Mouse (Mus musculus): ENCODE results near the gene Tut4. TPM values are rescaled to one million over a fixed set of nuclear protein-coding genes. Genes with fewer than 3 reads are reported as not detected.
A peak's percentile ranks its signal among the peaks of the same experiment; 100 is the strongest.

Gene Tut4
- total RNA-seq, 1 experiment, result 32.8 TPM

- DNase-seq (ENCODE audit: low read depth, low spot score), result peak; percentile 98
- Histone ChIP-seq H3K27ac (ENCODE audit: insufficient read depth, low read depth, low read length, poor library complexity, severe bottlenecking) (peak within 1 kb of the TSS; percentile 80), H3K4me3 (ENCODE audit: insufficient read depth in 1 of 2, low read depth in 1 of 2, low read length in 2 of 2, poor library complexity in 1 of 2, severe bottlenecking in 1 of 2) (peak within 1 kb of the TSS; percentile 85 to 94), H3K36me3 (ENCODE audit: control insufficient read depth, insufficient read depth, low read length, poor library complexity, severe bottlenecking) (peaks cover 7% of the 10 kb centered on the region), H3K4me1 (ENCODE audit: control insufficient read depth in 2 of 2, insufficient read depth in 2 of 2, low read length in 2 of 2, poor library complexity in 1 of 2) (peaks cover 2% of the 10 kb centered on the region in 2 experiments; a peak in 1 of 4 replicates), H3K9ac (ENCODE audit: insufficient read depth, low read depth, low read length, poor library complexity, severe bottlenecking) (peak within 1 kb of the TSS; percentile 96), H3K9me3 (ENCODE audit: control insufficient read depth, insufficient read depth, low read depth, low read length) (no peaks in the 10 kb centered on the region)
- peak; percentile 15; the same call in 1 of the 2 replicates for TF ChIP-seq CHD2 (IDR thresholded peaks at IDR 0.05; ENCODE audit: low read depth, low read length)
- TF ChIP-seq MAFK (IDR thresholded peaks at IDR 0.05; ENCODE audit: insufficient read depth, low read depth, low read length), result no peak
- peak; percentile 14; the same call in 1 of the 2 replicates for TF ChIP-seq HCFC1 (IDR thresholded peaks at IDR 0.05; ENCODE audit: borderline replicate concordance, insufficient read depth, low read length)
- TF ChIP-seq ZNF384 (IDR thresholded peaks at IDR 0.05; ENCODE audit: low read depth, low read length), result peak; percentile 82
- in situ Hi-C loops (cut with MboI; ENCODE audit: low sequenced_read_pairs in 2 of 2, unreplicated experiment in 2 of 2), result no loop called here
Measured at GRCm38 (mm10) chr4:108578840-108579742, 119.9 kb downstream of the Tut4 start, which contains the start of the genes Prpf38a and Orc1. Prpf38a (minus strand) TSS chr4:108579336. Orc1 (plus strand) TSS chr4:108579423.

DNA sequence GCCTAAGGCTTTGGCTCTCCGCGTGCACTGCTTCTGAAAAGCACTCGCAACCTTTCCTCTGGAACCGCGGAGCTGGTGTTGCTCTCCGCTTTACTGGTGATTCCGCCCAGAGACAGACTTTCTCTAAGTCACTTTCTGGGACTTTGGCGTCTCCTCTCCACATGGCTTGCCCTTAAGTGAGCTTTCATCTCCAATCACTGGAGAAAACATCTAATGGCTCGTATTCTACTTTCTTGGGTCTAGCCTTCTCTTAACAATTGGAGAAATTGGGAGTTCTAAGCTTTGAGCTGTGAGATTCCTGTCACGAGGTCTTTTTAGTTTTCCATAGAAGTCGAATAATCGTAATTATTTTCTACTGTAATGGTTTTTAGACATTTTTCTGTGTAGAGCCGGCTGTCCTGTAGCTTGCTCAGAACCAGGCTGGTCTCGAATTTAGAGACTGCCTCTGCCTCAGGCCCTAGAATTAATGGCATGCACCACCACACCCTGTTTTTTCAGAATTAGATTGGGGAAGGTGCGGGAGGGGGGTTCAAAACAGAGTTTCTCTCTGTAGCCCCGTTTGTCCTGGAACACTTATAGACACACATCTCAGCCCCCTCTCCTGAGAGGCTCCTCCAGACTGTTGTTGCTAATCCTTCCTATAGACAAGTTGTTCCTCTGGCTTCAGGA is 120.7 kb downstream of the Tut4 start:
- Histone ChIP-seq H3K36me3 (ENCODE audit: control insufficient read depth, insufficient read depth, low read length, poor library complexity, severe bottlenecking) (peaks cover 7% of the 10 kb centered on the region), H3K9me3 (ENCODE audit: control insufficient read depth, insufficient read depth, low read depth, low read length) (no peaks in the 10 kb centered on the region), H3K4me3 (ENCODE audit: insufficient read depth in 1 of 2, low read depth in 1 of 2, low read length in 2 of 2, poor library complexity in 1 of 2, severe bottlenecking in 1 of 2) (peak overlapping the region; percentile 85 to 94), H3K4me1 (ENCODE audit: control insufficient read depth in 2 of 2, insufficient read depth in 2 of 2, low read length in 2 of 2, poor library complexity in 1 of 2) (peaks cover 2% of the 10 kb centered on the region in 2 experiments; a peak in 1 of 4 replicates), H3K27ac (ENCODE audit: insufficient read depth, low read depth, low read length, poor library complexity, severe bottlenecking) (peak overlapping the region; percentile 73), H3K9ac (ENCODE audit: insufficient read depth, low read depth, low read length, poor library complexity, severe bottlenecking) (peak overlapping the region; percentile 89)
- TF ChIP-seq ZNF384 (IDR thresholded peaks at IDR 0.05; ENCODE audit: low read depth, low read length) (0 out of 2 replicates have a peak, but pooled peaks have one; percentile 30), ZC3H11A (IDR thresholded peaks at IDR 0.05; ENCODE audit: borderline replicate concordance, low read depth, low read length) (no peak), HCFC1 (IDR thresholded peaks at IDR 0.05; ENCODE audit: borderline replicate concordance, insufficient read depth, low read length) (no peak)
- DNase-seq (ENCODE audit: low read depth, low spot score), result no peak
- in situ Hi-C loops (cut with MboI; ENCODE audit: low sequenced_read_pairs in 2 of 2, unreplicated experiment in 2 of 2), result no loop called here

DNA sequence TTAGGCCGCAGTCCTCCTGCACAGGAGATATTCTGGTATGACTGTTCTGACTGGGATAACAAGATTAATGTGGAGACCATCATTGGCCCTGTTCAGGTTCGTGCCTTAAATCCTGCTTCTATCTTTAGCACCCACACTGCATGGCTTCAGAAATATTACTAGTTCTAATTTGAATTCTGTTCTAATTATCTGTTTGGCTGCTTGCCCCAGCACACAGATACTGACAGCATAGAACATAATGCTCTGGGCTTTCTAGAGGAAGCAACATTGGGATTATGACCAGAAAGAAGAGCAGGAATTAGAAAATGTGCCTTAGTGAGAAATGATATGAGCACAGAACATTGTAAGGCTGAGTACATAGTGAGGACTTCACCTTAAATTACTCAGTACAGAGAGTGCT is 134.2 kb downstream of the Tut4 start:
- H3K27ac ChIP-seq (ENCODE audit: insufficient read depth, low read depth, low read length, poor library complexity, severe bottlenecking), result no peak overlapping the region
- DNase-seq (ENCODE audit: low read depth, low spot score), result no peak
- TF ChIP-seq HCFC1 (IDR thresholded peaks at IDR 0.05; ENCODE audit: borderline replicate concordance, insufficient read depth, low read length), result no peak
- no peak for TF ChIP-seq ZNF384 (IDR thresholded peaks at IDR 0.05; ENCODE audit: low read depth, low read length)
- TF ChIP-seq CHD2 (IDR thresholded peaks at IDR 0.05; ENCODE audit: low read depth, low read length), result no peak
- TF ChIP-seq MAFK (IDR thresholded peaks at IDR 0.05; ENCODE audit: insufficient read depth, low read depth, low read length), result no peak
- TF ChIP-seq ZC3H11A (IDR thresholded peaks at IDR 0.05; ENCODE audit: borderline replicate concordance, low read depth, low read length), result no peak
- H3K9ac ChIP-seq (ENCODE audit: insufficient read depth, low read depth, low read length, poor library complexity, severe bottlenecking), result no peak overlapping the region
- in situ Hi-C loops (cut with MboI; ENCODE audit: low sequenced_read_pairs in 2 of 2, unreplicated experiment in 2 of 2), result no loop called here
- no peaks in the 10 kb centered on the region for H3K9me3 ChIP-seq (ENCODE audit: control insufficient read depth, insufficient read depth, low read depth, low read length)
- H3K36me3 ChIP-seq (ENCODE audit: control insufficient read depth, insufficient read depth, low read length, poor library complexity, severe bottlenecking), result peaks cover 22% of the 10 kb centered on the region
- H3K4me1 ChIP-seq (ENCODE audit: control insufficient read depth in 2 of 2, insufficient read depth in 2 of 2, low read length in 2 of 2, poor library complexity in 1 of 2), result 0 out of 4 replicates have a peak, but pooled peaks cover 2% of the 10 kb centered on the region in 2 experiments
- H3K4me3 ChIP-seq (ENCODE audit: insufficient read depth in 1 of 2, low read depth in 1 of 2, low read length in 2 of 2, poor library complexity in 1 of 2, severe bottlenecking in 1 of 2), result no peak overlapping the region

DNA sequence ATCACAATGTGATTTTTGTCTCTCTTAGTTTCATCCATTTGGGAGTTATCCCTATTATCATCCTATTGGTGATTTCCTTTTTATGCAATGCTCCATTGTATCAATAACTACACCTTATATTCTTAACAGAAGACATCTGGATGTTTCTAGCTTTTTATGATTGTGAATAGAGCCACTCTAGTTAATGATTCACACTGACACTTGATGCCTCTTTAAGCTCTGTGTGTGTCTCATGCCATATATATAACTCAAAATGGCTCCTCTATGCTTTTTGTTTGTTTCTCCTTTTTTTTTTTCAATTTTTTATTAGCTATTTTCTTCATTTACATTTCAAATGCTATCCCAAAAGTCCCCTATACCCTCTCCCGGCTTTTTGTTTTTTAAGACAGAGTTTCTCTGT is 136.6 kb downstream of the Tut4 start:
- in situ Hi-C loops (cut with MboI; ENCODE audit: low sequenced_read_pairs in 2 of 2, unreplicated experiment in 2 of 2), result no loop called here
- Histone ChIP-seq H3K9me3 (ENCODE audit: control insufficient read depth, insufficient read depth, low read depth, low read length) (no peaks in the 10 kb centered on the region), H3K9ac (ENCODE audit: insufficient read depth, low read depth, low read length, poor library complexity, severe bottlenecking) (no peak overlapping the region), H3K27ac (ENCODE audit: insufficient read depth, low read depth, low read length, poor library complexity, severe bottlenecking) (no peak overlapping the region), H3K36me3 (ENCODE audit: control insufficient read depth, insufficient read depth, low read length, poor library complexity, severe bottlenecking) (peaks cover 27% of the 10 kb centered on the region), H3K4me1 (ENCODE audit: control insufficient read depth in 2 of 2, insufficient read depth in 2 of 2, low read length in 2 of 2, poor library complexity in 1 of 2) (0 out of 4 replicates have a peak, but pooled peaks cover 2% of the 10 kb centered on the region in 2 experiments), H3K4me3 (ENCODE audit: insufficient read depth in 1 of 2, low read depth in 1 of 2, low read length in 2 of 2, poor library complexity in 1 of 2, severe bottlenecking in 1 of 2) (no peak overlapping the region)
- TF ChIP-seq CHD2 (IDR thresholded peaks at IDR 0.05; ENCODE audit: low read depth, low read length), result no peak
- no peak for TF ChIP-seq ZC3H11A (IDR thresholded peaks at IDR 0.05; ENCODE audit: borderline replicate concordance, low read depth, low read length)
- no peak for TF ChIP-seq MAFK (IDR thresholded peaks at IDR 0.05; ENCODE audit: insufficient read depth, low read depth, low read length)
- no peak for TF ChIP-seq HCFC1 (IDR thresholded peaks at IDR 0.05; ENCODE audit: borderline replicate concordance, insufficient read depth, low read length)
- TF ChIP-seq ZNF384 (IDR thresholded peaks at IDR 0.05; ENCODE audit: low read depth, low read length), result no peak
- no peak for DNase-seq (ENCODE audit: low read depth, low spot score)
